Mouse (Mus musculus): Measurements from ENCODE around the gene Gimap4. TPM values are rescaled to one million over a fixed set of nuclear protein-coding genes. Genes with fewer than 3 reads are reported as not detected.

Gene Gimap4
- total and polyA plus RNA-seq, 3 experiments, result 0.12 to 0.25 TPM; not detected in 1

DNA sequence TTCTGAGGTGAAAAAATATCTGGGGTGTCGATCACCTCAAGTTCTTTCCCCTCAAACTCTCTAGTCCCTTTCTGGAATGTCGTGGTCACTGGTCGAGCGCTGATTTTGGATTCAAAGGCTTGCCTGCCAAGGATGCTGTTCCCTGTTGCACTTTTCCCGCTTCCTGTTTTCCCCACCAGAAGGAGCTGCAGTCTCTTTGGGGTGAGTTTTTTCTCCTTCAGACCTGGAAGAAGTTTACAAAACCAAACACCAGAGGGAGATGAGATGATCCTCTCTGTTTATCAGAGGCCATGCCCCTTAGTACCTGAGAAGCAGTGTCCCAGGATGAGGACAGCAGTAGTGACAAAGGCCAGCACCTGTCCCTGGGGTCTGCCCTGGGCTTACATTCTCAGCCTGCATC, 18.3 kb downstream of the Gimap4 start:
- TF ChIP-seq MAFK (IDR thresholded peaks at IDR 0.05; ENCODE audit: borderline replicate concordance, low read depth, low read length) (no peak), TAL1 (IDR thresholded peaks at IDR 0.05; ENCODE audit: low read length) (no peak), JUND (IDR thresholded peaks at IDR 0.05; ENCODE audit: low read depth, low read length) (no peak), TBP (IDR thresholded peaks at IDR 0.05; ENCODE audit: low read depth, low read length) (no peak), ZC3H11A (IDR thresholded peaks at IDR 0.05; ENCODE audit: low read depth, low read length) (no peak), USF1 (IDR thresholded peaks at IDR 0.05; ENCODE audit: low read depth, low read length) (no peak), MAX (IDR thresholded peaks at IDR 0.05; ENCODE audit: low read length) (no peak)
- H3K79me2 ChIP-seq (ENCODE audit: control insufficient read depth, insufficient read depth, low read length, poor library complexity), result no peaks in the 10 kb centered on the region
- peaks cover 0 to 2% of the 10 kb centered on the region in 2 experiments; a peak in 1 of 4 replicates for H3K27me3 ChIP-seq (ENCODE audit: control insufficient read depth in 1 of 2, insufficient read depth in 2 of 2, low read length in 2 of 2)
- no peak overlapping the region for H3K4me3 ChIP-seq (ENCODE audit: control insufficient read depth in 1 of 2, insufficient read depth in 1 of 2, low read depth in 2 of 2, low read length in 2 of 2)
- H3K36me3 ChIP-seq (ENCODE audit: control insufficient read depth in 1 of 2, insufficient read depth in 2 of 2, low read length in 2 of 2), result no peaks in the 10 kb centered on the region
- DNase-seq (ENCODE audit: low read depth, low spot score), result no peak
- no peak overlapping the region for H3K9ac ChIP-seq (ENCODE audit: control insufficient read depth, low read depth, low read length, poor library complexity, severe bottlenecking)
- H3K9me3 ChIP-seq (replicated peaks; ENCODE audit: insufficient read depth, low read length), result no peaks in the 10 kb centered on the region
- no peaks in the 10 kb centered on the region for H3K4me1 ChIP-seq (ENCODE audit: control insufficient read depth in 1 of 2, insufficient read depth in 2 of 2, low read length in 2 of 2)
- no peak overlapping the region for H3K27ac ChIP-seq (ENCODE audit: control insufficient read depth, low read depth, low read length)

DNA sequence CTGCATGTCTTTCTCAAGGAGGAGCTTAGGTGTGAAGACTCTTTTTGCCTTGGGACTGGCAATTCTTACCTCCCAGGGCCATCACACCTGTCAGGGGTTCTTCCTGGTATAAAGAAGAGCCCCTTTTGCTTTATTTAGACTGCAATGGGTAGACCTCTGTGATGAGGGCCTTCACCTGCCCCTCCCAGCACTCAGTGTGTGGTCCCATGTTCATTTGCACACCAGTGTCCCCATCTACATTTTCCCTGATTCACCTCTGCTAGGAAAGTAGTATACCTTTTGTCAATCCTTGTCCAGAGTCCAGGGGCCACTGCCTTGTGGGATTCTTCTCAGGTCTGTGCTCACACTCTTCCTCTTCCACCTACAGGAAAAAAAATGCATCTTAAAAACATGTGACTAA, 19.8 kb downstream of the Gimap4 start:
- H3K4me1 ChIP-seq (ENCODE audit: control insufficient read depth in 1 of 2, insufficient read depth in 2 of 2, low read length in 2 of 2), result no peaks in the 10 kb centered on the region
- no peak for DNase-seq (ENCODE audit: low read depth, low spot score)
- H3K79me2 ChIP-seq (ENCODE audit: control insufficient read depth, insufficient read depth, low read length, poor library complexity), result no peaks in the 10 kb centered on the region
- no peak overlapping the region for H3K27ac ChIP-seq (ENCODE audit: control insufficient read depth, low read depth, low read length)
- H3K36me3 ChIP-seq (ENCODE audit: control insufficient read depth in 1 of 2, insufficient read depth in 2 of 2, low read length in 2 of 2), result no peaks in the 10 kb centered on the region
- no peaks in the 10 kb centered on the region for H3K9me3 ChIP-seq (replicated peaks; ENCODE audit: insufficient read depth, low read length)
- no peak overlapping the region for H3K9ac ChIP-seq (ENCODE audit: control insufficient read depth, low read depth, low read length, poor library complexity, severe bottlenecking)
- H3K4me3 ChIP-seq (ENCODE audit: control insufficient read depth in 1 of 2, insufficient read depth in 1 of 2, low read depth in 2 of 2, low read length in 2 of 2), result no peak overlapping the region
- H3K27me3 ChIP-seq (ENCODE audit: control insufficient read depth in 1 of 2, insufficient read depth in 2 of 2, low read length in 2 of 2), result peaks cover 0 to 2% of the 10 kb centered on the region in 2 experiments; a peak in 1 of 4 replicates
- no peak for TF ChIP-seq EP300 (IDR thresholded peaks at IDR 0.05; ENCODE audit: low read depth in 1 of 2, low read length in 2 of 2)
- TF ChIP-seq NRF1 (IDR thresholded peaks at IDR 0.05; ENCODE audit: insufficient read depth, low read depth, low read length, poor library complexity, severe bottlenecking), result no peak
- TF ChIP-seq POLR2AphosphoS2 (IDR thresholded peaks at IDR 0.05; ENCODE audit: low read length), result no peak
- TF ChIP-seq TBP (IDR thresholded peaks at IDR 0.05; ENCODE audit: low read depth, low read length), result no peak

DNA sequence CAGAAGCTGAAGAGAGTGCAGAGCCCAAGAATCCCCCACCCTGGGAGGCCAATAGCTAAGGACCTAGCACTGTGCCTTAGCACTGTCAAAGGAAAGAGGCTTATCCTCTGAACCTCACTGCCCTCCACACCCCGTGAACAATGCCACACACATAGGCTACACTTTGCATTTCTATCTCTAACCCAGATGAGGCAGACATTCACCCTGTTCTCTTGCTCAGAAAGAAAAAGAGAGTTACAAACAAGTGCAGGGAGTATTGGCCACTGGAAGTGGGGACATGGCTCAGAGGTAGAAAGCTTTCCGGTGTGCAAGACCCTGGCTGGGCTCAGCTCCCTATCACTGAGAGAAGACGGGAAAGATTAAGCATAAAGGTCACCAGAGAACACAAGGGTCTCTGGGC, 21.8 kb downstream of the Gimap4 start:
- Histone ChIP-seq H3K4me3 (ENCODE audit: control insufficient read depth in 1 of 2, insufficient read depth in 1 of 2, low read depth in 2 of 2, low read length in 2 of 2) (no peak overlapping the region), H3K79me2 (ENCODE audit: control insufficient read depth, insufficient read depth, low read length, poor library complexity) (no peaks in the 10 kb centered on the region), H3K4me1 (ENCODE audit: control insufficient read depth in 1 of 2, insufficient read depth in 2 of 2, low read length in 2 of 2) (no peaks in the 10 kb centered on the region), H3K9ac (ENCODE audit: control insufficient read depth, low read depth, low read length, poor library complexity, severe bottlenecking) (no peak overlapping the region), H3K9me3 (replicated peaks; ENCODE audit: insufficient read depth, low read length) (no peaks in the 10 kb centered on the region), H3K36me3 (ENCODE audit: control insufficient read depth in 1 of 2, insufficient read depth in 2 of 2, low read length in 2 of 2) (no peaks in the 10 kb centered on the region), H3K27me3 (ENCODE audit: control insufficient read depth in 1 of 2, insufficient read depth in 2 of 2, low read length in 2 of 2) (peaks cover 0 to 2% of the 10 kb centered on the region in 2 experiments; a peak in 1 of 4 replicates), H3K27ac (ENCODE audit: control insufficient read depth, low read depth, low read length) (no peak overlapping the region)
- TF ChIP-seq SMC3 (IDR thresholded peaks at IDR 0.05; ENCODE audit: low read depth, low read length) (no peak), KAT2A (conservative IDR thresholded peaks at IDR 0.05; ENCODE audit: low read depth, low read length) (no peak), HCFC1 (IDR thresholded peaks at IDR 0.05; ENCODE audit: low read depth, low read length) (no peak), TCF12 (IDR thresholded peaks at IDR 0.05; ENCODE audit: low read depth, low read length) (no peak), ZMIZ1 (IDR thresholded peaks at IDR 0.05; ENCODE audit: low read depth, low read length) (no peak), SIN3A (IDR thresholded peaks at IDR 0.05; ENCODE audit: low read length) (no peak), MAFK (IDR thresholded peaks at IDR 0.05; ENCODE audit: borderline replicate concordance, low read depth, low read length) (no peak), MAZ (IDR thresholded peaks at IDR 0.05; ENCODE audit: low read depth, low read length) (no peak), RAD21 (IDR thresholded peaks at IDR 0.05; ENCODE audit: low read depth, low read length) (no peak), MXI1 (IDR thresholded peaks at IDR 0.05; ENCODE audit: low read depth, low read length) (no peak), BHLHE40 (IDR thresholded peaks at IDR 0.05; ENCODE audit: borderline replicate concordance, low read depth, low read length) (no peak), CHD1 (IDR thresholded peaks at IDR 0.05; ENCODE audit: low read depth, low read length) (no peak), NELFE (IDR thresholded peaks at IDR 0.05; ENCODE audit: low read depth, low read length) (no peak), USF1 (IDR thresholded peaks at IDR 0.05; ENCODE audit: low read depth, low read length) (no peak), POLR2A (IDR thresholded peaks at IDR 0.05; ENCODE audit: control insufficient read depth in 1 of 2, insufficient read depth in 1 of 2, low read depth in 1 of 2, low read length in 2 of 2, poor library complexity in 1 of 2) (no peak)
- DNase-seq (ENCODE audit: low read depth, low spot score), result no peak

Data from MEL (cell line).